Mouse (Mus musculus): ENCODE measurements around the gene Crybg2. TPM values are rescaled to one million over a fixed set of nuclear protein-coding genes. Genes with fewer than 3 reads are reported as not detected.

The Crybg2 gene
- polyA plus RNA-seq, 1 experiment from 2014 or later, result 2.8 TPM

GRCm38 (mm10) chr4:134080674-134081073 lies 20.1 kb downstream of the Crybg2 start:
- ATAC-seq, result no peak
- Histone ChIP-seq H3K4me1 (ENCODE audit: insufficient read depth, low read depth, low read length) (no peaks in the 10 kb centered on the region), H3K9ac (replicated peaks; ENCODE audit: low read depth) (no peak overlapping the region), H3K4me2 (replicated peaks; ENCODE audit: low read depth, low read length) (no peak overlapping the region), H3K27me3 (replicated peaks; ENCODE audit: insufficient read depth, low read length) (no peaks in the 10 kb centered on the region), H3K27ac (ENCODE audit: low read length) (no peak overlapping the region), H3K36me3 (ENCODE audit: insufficient read depth, low read length) (no peaks in the 10 kb centered on the region), H3K9me3 (ENCODE audit: low read length) (no peaks in the 10 kb centered on the region), H3K4me3 (ENCODE audit: low read depth, low read length) (no peak overlapping the region)
- WGBS, result 82% methylated on average over 4 of the region's 4 CpGs
- DNase-seq (ENCODE audit: low spot score), result no peak
- TF ChIP-seq EP300 (IDR thresholded peaks at IDR 0.05) (no peak), CTCF (IDR thresholded peaks at IDR 0.05) (no peak)

- DNase-seq (ENCODE audit: low spot score) (peak; percentile 96), ATAC-seq (peak; percentile 95)
- Histone ChIP-seq H3K27me3 (replicated peaks; ENCODE audit: insufficient read depth, low read length) (no peaks in the 10 kb centered on the region), H3K9me3 (ENCODE audit: low read length) (no peaks in the 10 kb centered on the region), H3K36me3 (ENCODE audit: insufficient read depth, low read length) (no peaks in the 10 kb centered on the region), H3K9ac (replicated peaks; ENCODE audit: low read depth) (no peak overlapping the region), H3K4me1 (ENCODE audit: insufficient read depth, low read depth, low read length) (no peaks in the 10 kb centered on the region), H3K27ac (ENCODE audit: low read length) (no peak overlapping the region), H3K4me2 (replicated peaks; ENCODE audit: low read depth, low read length) (peak overlapping the region; percentile 45), H3K4me3 (ENCODE audit: low read depth, low read length) (peak overlapping the region; percentile 19)
- TF ChIP-seq CTCF (IDR thresholded peaks at IDR 0.05) (no peak), EP300 (IDR thresholded peaks at IDR 0.05) (no peak)
- WGBS, result 4% methylated on average over 39 of the region's 41 CpGs
Observed at GRCm38 (mm10) chr4:134081730-134082386, 21.2 kb downstream of the Crybg2 start.

- peak overlapping the region; percentile 19; the same call in 1 of the 2 replicates for H3K4me3 ChIP-seq (ENCODE audit: low read depth, low read length)
- ATAC-seq, result no peak
Observed at GRCm38 (mm10) chr4:134082460-134082859, 21.8 kb downstream of the Crybg2 start.

GRCm38 (mm10) chr4:134084999-134085398 lies 24.4 kb downstream of the Crybg2 start:
- Histone ChIP-seq H3K9ac (replicated peaks; ENCODE audit: low read depth) (no peak overlapping the region), H3K27ac (ENCODE audit: low read length) (no peak overlapping the region), H3K4me2 (replicated peaks; ENCODE audit: low read depth, low read length) (no peak overlapping the region), H3K9me3 (ENCODE audit: low read length) (no peaks in the 10 kb centered on the region), H3K4me1 (ENCODE audit: insufficient read depth, low read depth, low read length) (no peaks in the 10 kb centered on the region), H3K27me3 (replicated peaks; ENCODE audit: insufficient read depth, low read length) (no peaks in the 10 kb centered on the region), H3K36me3 (ENCODE audit: insufficient read depth, low read length) (no peaks in the 10 kb centered on the region), H3K4me3 (ENCODE audit: low read depth, low read length) (no peak overlapping the region)
- DNase-seq (ENCODE audit: low spot score) (no peak), ATAC-seq (no peak)
- WGBS, result 84% methylated on average over 4 of the region's 4 CpGs
- TF ChIP-seq CTCF (IDR thresholded peaks at IDR 0.05) (no peak), EP300 (IDR thresholded peaks at IDR 0.05) (no peak)

More at GRCm38 (mm10) chr4:134082460-134082859, 21.8 kb downstream of the Crybg2 start:
- DNase-seq (ENCODE audit: low spot score), result no peak
- H3K9ac ChIP-seq (replicated peaks; ENCODE audit: low read depth), result no peak overlapping the region
- H3K27ac ChIP-seq (ENCODE audit: low read length), result no peak overlapping the region
- peak overlapping the region; percentile 45 for H3K4me2 ChIP-seq (replicated peaks; ENCODE audit: low read depth, low read length)
- H3K4me1 ChIP-seq (ENCODE audit: insufficient read depth, low read depth, low read length), result no peaks in the 10 kb centered on the region
- H3K36me3 ChIP-seq (ENCODE audit: insufficient read depth, low read length), result no peaks in the 10 kb centered on the region
- 16% methylated on average over 7 of the region's 7 CpGs for whole genome bisulfite sequencing
- no peaks in the 10 kb centered on the region for H3K27me3 ChIP-seq (replicated peaks; ENCODE audit: insufficient read depth, low read length)
- no peak for TF ChIP-seq CTCF (IDR thresholded peaks at IDR 0.05)
- TF ChIP-seq EP300 (IDR thresholded peaks at IDR 0.05), result no peak
- H3K9me3 ChIP-seq (ENCODE audit: low read length), result no peaks in the 10 kb centered on the region

GRCm38 (mm10) chr4:134087412-134087811 lies 26.8 kb downstream of the Crybg2 start:
- H3K27ac ChIP-seq (ENCODE audit: low read length), result no peak overlapping the region
- no peaks in the 10 kb centered on the region for H3K9me3 ChIP-seq (ENCODE audit: low read length)
- DNase-seq (ENCODE audit: low spot score) (peak; percentile 62), ATAC-seq (peak; percentile 71)
- H3K4me1 ChIP-seq (ENCODE audit: insufficient read depth, low read depth, low read length), result no peaks in the 10 kb centered on the region
- no peak overlapping the region for H3K9ac ChIP-seq (replicated peaks; ENCODE audit: low read depth)
- no peak overlapping the region for H3K4me2 ChIP-seq (replicated peaks; ENCODE audit: low read depth, low read length)
- TF ChIP-seq CTCF (IDR thresholded peaks at IDR 0.05), result peak; percentile 85
- TF ChIP-seq EP300 (IDR thresholded peaks at IDR 0.05), result no peak
- WGBS, result 22% methylated on average over 7 of the region's 7 CpGs
- no peaks in the 10 kb centered on the region for H3K27me3 ChIP-seq (replicated peaks; ENCODE audit: insufficient read depth, low read length)
- no peak overlapping the region for H3K4me3 ChIP-seq (ENCODE audit: low read depth, low read length)
- no peaks in the 10 kb centered on the region for H3K36me3 ChIP-seq (ENCODE audit: insufficient read depth, low read length)

GRCm38 (mm10) chr4:134089029-134089428 lies 28.4 kb downstream of the Crybg2 start:
- Histone ChIP-seq H3K27me3 (replicated peaks; ENCODE audit: insufficient read depth, low read length) (no peaks in the 10 kb centered on the region), H3K4me1 (ENCODE audit: insufficient read depth, low read depth, low read length) (no peaks in the 10 kb centered on the region), H3K27ac (ENCODE audit: low read length) (no peak overlapping the region), H3K9me3 (ENCODE audit: low read length) (no peaks in the 10 kb centered on the region), H3K36me3 (ENCODE audit: insufficient read depth, low read length) (no peaks in the 10 kb centered on the region), H3K4me2 (replicated peaks; ENCODE audit: low read depth, low read length) (no peak overlapping the region), H3K4me3 (ENCODE audit: low read depth, low read length) (no peak overlapping the region), H3K9ac (replicated peaks; ENCODE audit: low read depth) (no peak overlapping the region)
- DNase-seq (ENCODE audit: low spot score) (no peak), ATAC-seq (no peak)
- TF ChIP-seq CTCF (IDR thresholded peaks at IDR 0.05) (no peak), EP300 (IDR thresholded peaks at IDR 0.05) (no peak)
- 72% methylated on average over 9 of the region's 9 CpGs for whole genome bisulfite sequencing

All from lung, postnatal 0 days (tissue).